Mouse (Mus musculus): ENCODE measurements around the gene Olfr1115.
"Not testable (repeated sequence)": the region's sequence is repeated elsewhere in the genome, so short reads cannot be mapped to it uniquely, and the experiment has no call there.

Gene Olfr1115

DNA sequence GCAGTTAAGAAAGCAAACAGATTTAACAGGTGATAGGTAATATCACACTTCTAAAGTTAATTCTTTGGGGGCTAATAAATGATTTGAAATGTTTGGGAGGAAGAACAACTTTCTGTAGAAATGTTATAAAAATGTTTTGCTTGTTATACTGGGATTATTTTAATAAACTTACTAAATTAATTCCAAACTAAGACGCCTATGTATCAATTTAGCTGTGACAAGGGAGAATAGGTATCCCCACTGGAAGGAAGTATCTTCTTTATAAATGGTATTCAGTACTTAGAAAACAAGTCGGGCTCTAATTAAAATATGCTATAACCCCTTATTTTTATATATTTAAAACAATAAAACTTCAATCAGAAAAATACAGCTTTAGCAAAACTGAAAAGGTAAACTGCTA is at the start of gene Olfr1115:
Olfr1115 (plus strand) TSS at position 301 of the 400 bp plus-strand sequence.
- no peak for DNase-seq (ENCODE audit: low spot score)

DNA sequence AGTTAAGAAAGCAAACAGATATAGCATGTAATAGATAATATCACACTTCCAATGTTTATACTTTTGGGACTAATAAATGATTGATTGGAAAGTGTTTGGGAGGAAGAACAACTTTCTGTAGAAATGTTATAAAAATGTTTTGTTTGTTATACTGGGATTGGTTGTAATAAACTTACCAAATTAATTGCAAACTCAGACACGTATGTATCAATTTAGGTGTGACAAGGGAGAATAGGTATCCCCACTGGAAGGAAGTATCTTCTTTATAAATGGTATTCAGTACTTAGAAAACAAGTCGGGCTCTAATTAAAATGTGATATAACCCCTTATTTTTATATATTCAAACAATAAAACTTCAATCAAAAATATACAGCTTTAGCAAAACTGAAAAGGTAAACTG is 39.1 kb upstream of the Olfr1115 start, which contains the start of gene Olfr1113:
Olfr1113 (plus strand) TSS at position 301 of the 400 bp plus-strand sequence.
- no peak for DNase-seq (ENCODE audit: low spot score)

DNA sequence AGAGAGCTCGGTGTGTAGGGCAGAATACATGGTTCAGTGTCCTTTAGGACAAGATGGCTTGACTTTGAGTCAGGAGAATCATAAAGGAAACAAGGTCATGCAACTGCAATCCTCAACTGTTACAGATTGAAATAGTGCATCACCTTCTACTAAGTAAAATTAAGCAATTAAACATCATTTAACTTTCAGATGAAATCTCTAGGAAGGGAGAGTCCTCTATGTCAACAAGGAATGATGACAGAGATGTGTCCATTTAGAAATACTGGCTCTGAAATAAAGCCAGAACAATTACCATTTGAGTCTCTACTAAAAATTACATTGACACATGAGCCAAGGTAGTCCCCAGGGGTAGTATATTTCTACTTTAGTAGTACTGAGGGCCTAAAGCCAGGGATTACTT is 19.4 kb downstream of the Olfr1115 start, which contains the start of gene Olfr1116:
Olfr1116 (plus strand) TSS at position 301 of the 400 bp plus-strand sequence.
- no peak for DNase-seq (ENCODE audit: low spot score)

DNA sequence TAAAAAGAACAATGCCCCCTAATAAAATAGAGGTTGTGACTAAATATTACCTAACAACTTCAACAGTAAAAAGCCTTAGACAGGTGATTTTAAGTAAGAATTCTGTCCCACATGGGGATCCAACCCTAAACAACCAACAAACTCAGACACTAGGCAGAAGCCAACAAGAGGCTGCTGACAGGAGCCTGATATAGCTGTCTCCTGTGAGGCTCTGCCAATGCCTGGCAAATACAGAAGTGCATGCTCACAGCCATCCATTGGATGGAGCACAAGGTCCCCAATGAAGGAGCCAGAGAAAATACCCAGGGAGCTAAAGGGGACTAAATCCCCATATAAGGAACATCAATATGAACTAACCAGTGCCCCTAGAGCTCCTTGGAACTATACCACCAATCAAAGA is 46.2 kb downstream of the Olfr1115 start:
- DNase-seq (ENCODE audit: low spot score) = not testable (repeated sequence)

Measured in spleen, adult 12 weeks (tissue).